Mouse (Mus musculus) liver, embryonic 14.5 days (tissue): ENCODE measurements around the gene Slc35e2.

ENCODE experiments used
- CTCF ChIP-seq: IDR thresholded peaks from 2 replicates; pipeline ENCODE4 v1.5.1; 2016; ENCODE audit warnings: antibody characterized with exemption, low read depth, control low read depth
- EP300 ChIP-seq: IDR thresholded peaks from 2 replicates; pipeline ENCODE4 v1.6.1; 2016; ENCODE audit warnings: antibody characterized with exemption, low read depth

- no peak for TF ChIP-seq CTCF
- no peak for TF ChIP-seq EP300
These were observed 31.4 kb upstream of the Slc35e2 start for GRCm38 (mm10) chr4:155569818-155570217.
